Mouse (Mus musculus) layer of hippocampus, postnatal 14 days (tissue): Measurements from ENCODE around the gene Angpt4. TPM values are rescaled to one million over a fixed set of nuclear protein-coding genes. Genes with fewer than 3 reads are reported as not detected.

Source experiments
- DNase-seq, 2 experiments: peaks; one replicate each; pipeline ENCODE4 v3.0.0; 2021 to 2022; ENCODE audit warnings: low spot score in 2 of 2, mixed read lengths in 1 of 2
- microRNA-seq, 2 experiments: library from miRNA; unstranded; fragments of <30 nt; microRNA quantifications; one replicate each; pipeline ENCODE4 v1.2.0; 2021
- total RNA-seq, 2 experiments: library from RNA; stranded (reverse); gene quantifications; 2 replicates each; pipeline ENCODE4 v1.2.3; 2021

Angpt4 gene
- total RNA-seq, 2 experiments from 2014 or later = 0.14 to 0.52 TPM

GRCm38 (mm10) chr2:151980355-151980693, 69.3 kb downstream of the Angpt4 start:
- no peak for DNase-seq

- DNase-seq = no peak
Observed at GRCm38 (mm10) chr2:151981268-151981667, 70.3 kb downstream of the Angpt4 start.

DNA sequence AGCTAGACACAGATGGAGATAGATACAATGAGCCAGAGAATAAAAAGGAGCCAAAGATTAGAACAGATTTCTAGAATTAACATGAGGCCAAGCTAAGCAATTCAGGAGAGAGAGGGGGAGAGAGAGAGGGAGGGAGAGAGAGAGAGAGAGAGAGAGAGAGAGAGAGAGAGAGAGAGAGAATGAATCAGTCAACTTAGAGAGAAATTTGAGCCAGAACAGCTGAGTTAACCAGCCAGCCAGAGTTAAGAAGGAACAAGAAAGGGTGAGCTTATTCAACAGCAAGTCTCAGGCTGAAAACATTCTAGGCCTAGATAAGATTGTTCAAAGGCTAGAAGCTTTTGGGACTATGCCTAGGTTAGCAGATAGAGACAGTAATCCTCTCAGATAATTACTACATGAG, 71.5 kb downstream of the Angpt4 start:
- no peak for DNase-seq

GRCm38 (mm10) chr2:151984019-151984418, 73.0 kb downstream of the Angpt4 start:
- no peak for DNase-seq

DNA sequence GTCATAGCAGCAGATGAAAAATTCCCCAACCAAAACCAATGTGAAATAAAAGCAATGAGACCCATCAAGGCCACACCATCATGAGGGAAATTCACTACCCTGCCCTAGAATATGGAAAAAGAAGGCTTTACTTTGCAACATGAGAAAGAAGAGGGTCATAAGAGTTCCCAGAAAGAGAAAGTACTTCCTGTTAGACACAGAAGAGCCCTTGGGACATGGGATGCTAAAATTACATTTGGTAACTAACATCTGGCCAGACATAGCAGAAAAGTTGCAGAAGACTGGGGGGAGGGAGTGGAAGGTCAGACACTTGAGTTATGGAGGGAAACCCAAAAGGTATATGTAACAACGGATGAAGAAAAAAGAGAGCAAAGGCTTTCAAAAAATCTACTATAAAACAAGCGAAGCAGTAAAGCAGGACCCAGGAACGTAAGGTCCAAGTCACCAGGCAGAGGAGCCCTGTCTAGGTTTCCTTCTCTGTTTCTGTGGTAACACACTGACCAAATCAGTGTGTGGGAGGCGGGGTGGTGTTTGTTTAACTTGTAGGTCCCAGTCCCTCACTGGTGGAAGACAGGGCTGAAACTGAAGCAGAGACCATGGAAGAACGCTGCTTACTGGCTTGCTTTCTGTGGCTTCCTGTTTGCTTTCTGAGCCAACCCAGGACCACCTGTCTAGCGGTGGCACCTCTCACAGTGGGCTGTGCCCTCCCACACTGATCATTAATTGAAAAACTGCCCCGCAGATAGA, 74.6 kb downstream of the Angpt4 start:
- no peak for DNase-seq

GRCm38 (mm10) chr2:151986958-151987357, 75.9 kb downstream of the Angpt4 start:
- DNase-seq = no peak

GRCm38 (mm10) chr2:151988978-151989377, 78.0 kb downstream of the Angpt4 start:
- DNase-seq = no peak

- DNase-seq = no peak
Observed at GRCm38 (mm10) chr2:151990985-151991394, 80.0 kb downstream of the Angpt4 start.

DNA sequence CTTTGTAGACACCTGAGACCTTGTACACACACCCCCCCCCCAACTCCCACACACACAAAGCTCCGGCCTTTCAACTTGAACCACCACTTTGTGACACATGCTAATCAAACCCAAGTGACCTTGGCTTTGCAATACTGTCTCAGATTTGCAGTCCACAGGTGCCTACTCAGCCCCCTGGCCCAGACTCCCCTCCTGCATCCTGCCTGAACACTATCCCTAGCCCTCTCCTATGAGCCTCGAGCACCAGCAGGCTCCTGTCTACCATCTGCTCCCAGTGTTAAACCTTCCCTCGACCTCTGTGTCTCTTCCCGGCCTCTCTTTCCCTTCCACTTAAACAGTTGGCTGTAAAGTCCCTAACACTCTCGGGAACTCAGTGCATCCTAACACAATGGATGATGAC, 80.4 kb downstream of the Angpt4 start:
- DNase-seq = no peak

GRCm38 (mm10) chr2:151994350-151995122, 83.5 kb downstream of the Angpt4 start:
- DNase-seq = peak; percentile 69 to 77

Small RNA genes lying within 50 kb of the gene (microRNA-seq; reads per million reads assigned to microRNA genes)
- 0 to 0.45 reads per million in 2 experiments for gene Mir1953

Other genes starting within 250 kb of the Angpt4 start
- gene Rad21l, start 242.7 kb upstream of the Angpt4 start, total RNA-seq = 1 to 10 TPM in 1 of 2 experiments, under 1 TPM in 1; 0.69 to 1.2 TPM
- 1 to 10 TPM; 4.5 to 6.3 TPM for gene Tmem74b, start 209.2 kb upstream of the Angpt4 start, total RNA-seq
- gene Psmf1, start 167.0 kb upstream of the Angpt4 start, total RNA-seq = 10 to 100 TPM; 38.2 to 38.5 TPM
- not detected for gene Rspo4, start 68.3 kb upstream of the Angpt4 start, total RNA-seq
- gene Fam110a, start 69.0 kb downstream of the Angpt4 start, total RNA-seq = 1 to 10 TPM; 8.2 to 9.5 TPM
- 1 to 10 TPM; 3.2 to 3.7 TPM for gene Slc52a3, start 85.3 kb downstream of the Angpt4 start, total RNA-seq
- 10 to 100 TPM; 25.6 to 27.7 TPM for gene Scrt2, start 170.3 kb downstream of the Angpt4 start, total RNA-seq
- 10 to 100 TPM; 59.1 to 65.8 TPM for gene Srxn1, start 194.3 kb downstream of the Angpt4 start, total RNA-seq
- gene Tcf15, start 232.4 kb downstream of the Angpt4 start, total RNA-seq = 1 to 10 TPM; 2.7 to 3.1 TPM